Mouse (Mus musculus) bone marrow, adult 2 months (tissue): ENCODE measurements around the gene Lmo7.

Experiments
- CTCF ChIP-seq: fragments of 200-500 bp; IDR thresholded peaks from 2 replicates; pipeline ENCODE4 v1.5.1; 2011; ENCODE audit warnings: low read length, control low read depth; ENCODE audit not compliant: control insufficient read depth, insufficient read depth
- POLR2A ChIP-seq: fragments of 200-500 bp; IDR thresholded peaks from 2 replicates; pipeline ENCODE4 v1.6.1; 2011; ENCODE audit warnings: low read depth, mild to moderate bottlenecking, control low read depth, low read length, borderline replicate concordance; ENCODE audit not compliant: control insufficient read depth

DNA sequence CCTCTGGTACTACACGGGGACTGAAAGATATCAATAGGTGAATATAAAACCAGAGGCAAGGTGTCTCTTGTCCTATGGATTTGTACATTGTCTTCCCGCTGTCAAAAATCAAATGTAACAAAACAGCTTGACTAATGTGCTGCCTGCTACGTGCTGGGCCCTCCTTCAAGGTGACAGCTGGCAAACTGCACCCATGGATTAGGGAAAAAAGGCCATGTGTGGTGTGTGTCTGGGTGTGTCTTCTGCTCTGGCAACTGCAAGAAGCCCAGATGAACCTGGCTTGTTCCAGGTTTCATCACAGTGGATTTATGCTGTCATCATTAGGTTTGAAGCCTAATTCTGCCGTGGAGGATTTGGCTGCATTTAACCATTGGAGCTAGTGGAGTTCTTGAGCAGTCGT lies 174.0 kb downstream of the Lmo7 start:
- TF ChIP-seq POLR2A (no peak), CTCF (no peak)
